Mouse (Mus musculus): ENCODE data around the gene Slco6d1. TPM values are rescaled to one million over a fixed set of nuclear protein-coding genes. Genes with fewer than 3 reads are reported as not detected.
"Not testable (repeated sequence)": the region's sequence is repeated elsewhere in the genome, so short reads cannot be mapped to it uniquely, and the experiment has no call there.

The Slco6d1 gene
- not detected in 2 replicates for polyA plus RNA-seq (2015; fragmentation: Nextera tagmentation; extraction: Ambion mirVana)

DNA sequence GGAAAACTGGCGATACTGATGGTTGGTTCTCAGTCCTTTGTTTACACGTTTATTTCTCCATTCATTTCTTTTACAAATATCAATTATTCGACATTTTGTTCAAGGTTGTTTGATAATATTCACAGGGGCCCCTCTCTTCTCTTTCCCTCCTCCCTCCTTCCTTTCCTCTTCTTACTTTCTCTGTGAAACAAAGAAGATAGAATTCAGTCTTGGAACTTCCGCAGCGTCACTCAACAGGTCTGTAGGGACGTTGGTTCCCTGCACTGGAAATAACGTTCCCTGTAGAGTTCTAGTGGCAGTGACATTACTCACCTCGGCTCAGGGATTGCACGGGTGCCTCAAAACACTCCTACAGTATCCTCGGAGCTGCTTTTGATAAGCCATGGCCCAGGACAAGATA is at the start of gene Slco6d1:
Gene Slco6d1 (plus strand): TSS at position 301 of the 400 bp plus-strand sequence.
- 87% methylated on average over 10 of the region's 10 CpGs for WGBS
- Histone ChIP-seq H3K27ac (replicated peaks) (no peak within 1 kb of the TSS), H3K9ac (no peak within 1 kb of the TSS), H3K4me3 (no peak within 1 kb of the TSS), H3K9me3 (no peaks in the 10 kb centered on the region), H3K36me3 (no peaks in the 10 kb centered on the region), H3K4me2 (no peak within 1 kb of the TSS), H3K4me1 (replicated peaks) (no peaks in the 10 kb centered on the region), H3K27me3 (no peaks in the 10 kb centered on the region)
- no peak for ATAC-seq (ENCODE audit: low FRiP score, low read depth)

DNA sequence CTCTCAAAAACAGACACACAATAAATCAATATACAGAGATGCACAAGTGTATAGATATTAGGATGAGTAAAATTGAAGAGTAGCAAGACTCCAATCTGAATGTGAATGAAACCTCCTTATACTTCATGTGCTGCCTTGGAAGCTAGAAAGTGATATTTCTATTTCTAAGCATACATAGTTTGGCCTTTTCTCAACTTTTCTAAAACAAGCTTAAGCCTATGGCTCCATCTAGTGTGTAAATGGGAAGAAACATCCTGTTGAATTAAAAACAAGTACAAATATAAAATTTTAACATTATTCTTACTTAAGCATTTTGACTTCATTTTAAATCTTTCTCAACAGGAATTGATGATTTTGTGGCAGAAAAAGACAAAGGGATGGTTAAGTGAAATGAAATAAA is 28.9 kb upstream of the Slco6d1 start:
- Histone ChIP-seq H3K27ac (replicated peaks) (no peak overlapping the region), H3K9ac (no peak overlapping the region), H3K27me3 (no peaks in the 10 kb centered on the region), H3K36me3 (no peaks in the 10 kb centered on the region), H3K4me1 (replicated peaks) (no peaks in the 10 kb centered on the region), H3K4me3 (no peak overlapping the region), H3K9me3 (no peaks in the 10 kb centered on the region), H3K4me2 (no peak overlapping the region)
- ATAC-seq (ENCODE audit: low FRiP score, low read depth) = no peak

DNA sequence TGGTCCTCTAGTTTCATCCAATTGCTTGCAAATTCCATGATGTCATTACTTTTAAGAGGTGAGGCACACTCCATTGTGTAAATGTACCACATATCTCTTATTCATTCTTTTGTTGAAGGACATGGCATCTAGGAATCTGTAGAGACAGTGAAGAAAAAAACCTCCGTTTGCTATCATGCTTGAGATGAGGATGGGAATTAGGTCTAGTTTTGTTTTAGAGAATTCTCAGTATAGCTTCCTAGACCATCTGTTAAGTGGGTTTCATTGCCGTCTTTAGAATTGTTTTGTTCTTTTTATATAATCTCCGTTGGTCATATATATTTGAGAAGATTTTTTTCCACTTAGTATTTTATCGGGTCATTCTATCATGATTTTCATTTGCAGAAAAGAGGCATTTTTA is 27.0 kb downstream of the Slco6d1 start:
- no peaks in the 10 kb centered on the region for H3K36me3 ChIP-seq
- no peaks in the 10 kb centered on the region for H3K27me3 ChIP-seq
- no peaks in the 10 kb centered on the region for H3K4me1 ChIP-seq (replicated peaks)
- H3K9me3 ChIP-seq = no peaks in the 10 kb centered on the region
- 88% methylated on average over 4 of the region's 4 CpGs for WGBS
- no peak overlapping the region for H3K4me2 ChIP-seq
- no peak overlapping the region for H3K4me3 ChIP-seq
- no peak overlapping the region for H3K27ac ChIP-seq (replicated peaks)
- H3K9ac ChIP-seq = no peak overlapping the region
- ATAC-seq (ENCODE audit: low FRiP score, low read depth) = no peak

DNA sequence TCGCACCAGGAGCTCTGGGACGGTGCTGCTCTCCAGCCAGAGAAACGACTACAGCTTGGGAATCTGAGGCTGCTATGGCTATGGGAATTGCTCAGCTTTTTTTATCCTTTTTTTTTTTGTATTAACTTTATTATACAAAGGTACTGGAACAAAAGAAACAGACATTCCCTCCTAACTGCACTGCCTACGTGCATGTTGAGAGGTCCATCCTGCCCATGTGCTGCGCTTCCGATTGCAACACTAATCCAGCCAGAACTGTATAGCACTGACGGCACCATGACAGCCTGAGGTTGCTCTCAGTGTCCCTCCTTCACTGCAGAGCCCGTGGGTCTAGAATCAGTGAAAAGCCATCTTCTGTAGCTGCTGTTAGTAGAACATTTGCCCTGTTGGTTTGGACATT is 38.3 kb downstream of the Slco6d1 start:
- ATAC-seq (ENCODE audit: low FRiP score, low read depth); H3K27me3 ChIP-seq; H3K27ac ChIP-seq (replicated peaks); H3K4me3 ChIP-seq; H3K4me2 ChIP-seq; H3K9me3 ChIP-seq; H3K9ac ChIP-seq; H3K4me1 ChIP-seq (replicated peaks); H3K36me3 ChIP-seq: not testable (repeated sequence)
- WGBS = 90% methylated on average over 8 of the region's 8 CpGs

DNA sequence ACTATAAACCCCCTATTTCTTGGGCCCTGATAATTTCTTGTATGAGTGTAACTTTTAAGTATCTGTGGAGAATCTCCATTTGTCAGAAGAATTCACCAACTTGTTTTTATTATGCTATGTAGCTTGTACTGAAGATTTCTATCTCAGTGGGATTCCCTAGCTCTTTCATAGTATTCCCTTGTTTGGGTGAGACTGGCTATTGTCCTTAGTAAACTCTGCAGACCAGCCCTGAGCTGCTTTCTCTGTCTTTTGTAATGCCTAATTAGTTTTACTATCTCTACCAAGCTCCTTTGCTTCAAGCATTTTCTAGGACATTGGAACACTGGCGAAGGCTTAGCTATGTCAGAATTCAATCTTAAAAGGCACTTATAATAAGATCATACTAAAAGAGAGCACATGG is 55.5 kb downstream of the Slco6d1 start:
- not testable (repeated sequence) for H3K36me3 ChIP-seq; H3K9ac ChIP-seq; H3K9me3 ChIP-seq; H3K27me3 ChIP-seq; H3K4me1 ChIP-seq (replicated peaks); H3K27ac ChIP-seq (replicated peaks); H3K4me3 ChIP-seq; ATAC-seq (ENCODE audit: low FRiP score, low read depth); H3K4me2 ChIP-seq
- 71% methylated on average over 1 of the region's 1 CpGs for WGBS

DNA sequence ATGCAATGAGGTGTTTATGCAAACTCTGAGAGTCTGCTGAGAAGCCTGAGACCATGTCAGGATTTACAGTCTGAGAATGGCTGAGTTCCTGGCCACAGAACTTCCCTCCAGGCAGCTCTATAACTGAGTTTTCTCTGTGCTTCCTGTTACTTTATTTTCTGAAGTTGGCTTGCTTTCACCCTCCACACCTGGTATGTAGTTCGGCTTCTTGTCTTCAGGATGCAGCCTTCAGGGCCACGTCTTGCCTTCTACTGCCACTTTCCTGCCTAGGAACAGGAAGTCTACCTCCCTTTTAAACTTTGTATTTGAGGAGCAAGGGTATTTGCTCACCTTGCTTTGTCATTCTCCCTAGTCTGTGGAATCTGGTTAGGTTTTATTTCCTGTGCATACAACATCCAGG is 58.3 kb downstream of the Slco6d1 start:
- 85% methylated on average over 2 of the region's 2 CpGs for WGBS
- no peak for ATAC-seq (ENCODE audit: low FRiP score, low read depth)
- H3K9ac ChIP-seq = no peak overlapping the region
- no peak overlapping the region for H3K4me3 ChIP-seq
- no peaks in the 10 kb centered on the region for H3K9me3 ChIP-seq
- no peak overlapping the region for H3K27ac ChIP-seq (replicated peaks)
- H3K4me1 ChIP-seq (replicated peaks) = no peaks in the 10 kb centered on the region
- no peaks in the 10 kb centered on the region for H3K36me3 ChIP-seq
- no peaks in the 10 kb centered on the region for H3K27me3 ChIP-seq
- no peak overlapping the region for H3K4me2 ChIP-seq

DNA sequence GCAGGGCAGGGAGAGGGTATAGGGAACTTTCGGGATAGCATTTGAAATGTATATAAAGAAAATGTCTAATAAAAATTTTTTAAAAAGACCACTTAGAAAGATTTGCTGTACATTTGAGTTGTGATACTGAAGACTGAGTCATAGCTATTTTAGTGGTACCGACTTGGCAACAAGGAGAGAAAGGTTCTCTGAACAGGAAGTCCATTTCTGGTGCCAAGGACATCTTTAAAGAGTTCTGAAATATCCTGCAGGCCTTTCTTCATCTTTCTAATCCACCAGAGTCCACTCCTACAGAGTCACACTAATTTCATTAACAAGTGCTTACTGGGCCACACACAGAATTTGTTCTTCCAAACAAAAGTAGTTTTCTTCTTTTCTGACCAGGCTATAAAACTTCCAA is 85.1 kb downstream of the Slco6d1 start:
- WGBS = 86% methylated on average over 2 of the region's 2 CpGs
- no peak for ATAC-seq (ENCODE audit: low FRiP score, low read depth)
- no peak overlapping the region for H3K4me2 ChIP-seq

DNA sequence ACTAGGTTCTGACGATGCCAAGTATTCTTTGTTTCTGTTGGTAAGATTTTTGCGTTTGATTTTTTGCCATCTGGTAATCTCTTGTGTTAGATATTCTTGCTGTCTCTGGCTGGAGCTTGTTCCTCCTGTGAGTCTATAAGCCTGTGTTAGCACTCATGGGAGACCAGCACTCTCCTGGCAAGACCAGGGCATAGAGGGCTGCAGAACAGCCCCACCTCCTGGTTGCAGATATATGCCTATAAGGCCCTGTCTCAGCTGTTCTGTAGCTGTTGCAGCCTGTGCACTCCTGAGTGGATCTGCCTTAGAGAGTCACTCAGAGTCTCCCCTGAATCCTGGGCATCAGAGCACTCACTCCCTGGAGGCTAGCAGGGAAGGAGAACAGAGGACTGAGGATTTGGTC is 102.1 kb downstream of the Slco6d1 start:
- no peak overlapping the region for H3K4me2 ChIP-seq
- no peak for ATAC-seq (ENCODE audit: low FRiP score, low read depth)
- H3K36me3 ChIP-seq = no peaks in the 10 kb centered on the region
- no peaks in the 10 kb centered on the region for H3K27me3 ChIP-seq
- no peak overlapping the region for H3K9ac ChIP-seq
- no peaks in the 10 kb centered on the region for H3K9me3 ChIP-seq
- 86% methylated on average over 2 of the region's 2 CpGs for WGBS
- no peak overlapping the region for H3K4me3 ChIP-seq
- H3K27ac ChIP-seq (replicated peaks) = no peak overlapping the region
- H3K4me1 ChIP-seq (replicated peaks) = no peaks in the 10 kb centered on the region

More for the DNA sequence above, 85.1 kb downstream of the Slco6d1 start:
- Histone ChIP-seq H3K9ac (no peak overlapping the region), H3K36me3 (no peaks in the 10 kb centered on the region), H3K9me3 (no peaks in the 10 kb centered on the region), H3K27me3 (no peaks in the 10 kb centered on the region), H3K4me1 (replicated peaks) (no peaks in the 10 kb centered on the region), H3K27ac (replicated peaks) (no peak overlapping the region), H3K4me3 (no peak overlapping the region)

DNA sequence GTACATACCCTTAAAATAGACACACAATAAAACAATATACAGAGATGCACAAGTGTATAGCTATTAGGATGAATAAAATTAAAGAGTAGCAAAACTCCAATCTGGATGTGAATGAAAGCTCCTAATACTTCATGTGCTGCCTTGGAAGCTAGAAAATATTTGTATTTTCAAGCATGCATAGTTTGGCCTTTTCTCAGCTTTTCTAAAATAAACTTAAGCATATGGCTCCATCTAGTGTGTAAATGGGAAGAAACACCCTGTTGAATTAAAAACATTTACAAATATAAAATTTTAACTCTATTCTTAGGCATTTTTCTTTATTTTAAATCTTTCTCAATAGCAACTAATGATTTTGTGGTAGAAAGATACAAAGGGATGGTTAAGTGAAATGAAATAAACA is 102.6 kb downstream of the Slco6d1 start:
- ATAC-seq (ENCODE audit: low FRiP score, low read depth) = no peak
- Histone ChIP-seq H3K36me3 (no peaks in the 10 kb centered on the region), H3K4me3 (no peak overlapping the region)

DNA sequence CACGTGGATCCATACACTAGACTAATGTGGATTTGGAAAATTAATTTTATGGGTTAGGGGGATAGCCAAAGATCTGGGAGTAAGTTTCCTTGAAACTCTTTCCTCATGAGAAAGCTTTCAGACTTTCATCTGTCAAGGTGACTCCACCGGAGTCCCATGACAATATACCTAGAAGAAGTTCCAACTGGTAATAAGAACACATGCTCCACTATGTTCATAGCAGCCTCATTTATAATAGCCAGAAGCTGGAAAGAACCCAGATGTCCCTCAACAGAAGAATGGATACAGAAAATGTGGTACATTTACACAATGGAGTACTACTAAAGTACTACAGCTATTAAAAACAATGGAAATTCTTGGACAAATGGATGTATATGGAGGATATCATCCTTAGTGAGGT is 107.4 kb downstream of the Slco6d1 start:
- 91% methylated on average over 2 of the region's 2 CpGs for WGBS
- H3K27ac ChIP-seq (replicated peaks); H3K4me2 ChIP-seq; H3K4me1 ChIP-seq (replicated peaks); ATAC-seq (ENCODE audit: low FRiP score, low read depth); H3K4me3 ChIP-seq; H3K27me3 ChIP-seq; H3K9ac ChIP-seq; H3K36me3 ChIP-seq; H3K9me3 ChIP-seq: not testable (repeated sequence)

More for the DNA sequence above, 102.6 kb downstream of the Slco6d1 start:
- Histone ChIP-seq H3K27me3 (no peaks in the 10 kb centered on the region), H3K9ac (no peak overlapping the region), H3K9me3 (no peaks in the 10 kb centered on the region), H3K4me2 (no peak overlapping the region), H3K4me1 (replicated peaks) (no peaks in the 10 kb centered on the region), H3K27ac (replicated peaks) (no peak overlapping the region)

DNA sequence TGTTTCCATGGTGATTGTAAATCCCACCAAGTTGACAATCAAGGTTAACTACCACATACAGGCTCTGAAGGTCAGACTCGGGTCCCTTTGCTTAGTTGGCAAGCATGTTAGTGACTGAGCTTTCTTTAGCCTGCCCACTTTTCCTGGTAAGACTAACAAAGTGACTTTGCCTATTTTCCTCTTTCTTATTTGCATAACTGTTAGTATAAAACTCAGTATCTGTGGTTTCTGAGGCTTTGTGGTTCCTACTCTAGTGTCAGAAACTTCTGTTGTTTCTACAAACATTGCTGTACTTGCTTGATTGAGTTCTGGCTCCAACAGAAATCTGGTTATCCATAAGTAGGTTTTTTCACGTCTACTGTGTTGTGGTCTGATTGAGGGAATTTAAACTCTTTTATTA is 124.4 kb downstream of the Slco6d1 start:
- Histone ChIP-seq H3K4me1 (replicated peaks) (no peaks in the 10 kb centered on the region), H3K4me2 (no peak overlapping the region), H3K36me3 (no peaks in the 10 kb centered on the region), H3K27me3 (no peaks in the 10 kb centered on the region), H3K9me3 (no peaks in the 10 kb centered on the region), H3K27ac (replicated peaks) (no peak overlapping the region), H3K9ac (no peak overlapping the region), H3K4me3 (no peak overlapping the region)
- 79% methylated on average over 2 of the region's 2 CpGs for WGBS
- ATAC-seq (ENCODE audit: low FRiP score, low read depth) = no peak

DNA sequence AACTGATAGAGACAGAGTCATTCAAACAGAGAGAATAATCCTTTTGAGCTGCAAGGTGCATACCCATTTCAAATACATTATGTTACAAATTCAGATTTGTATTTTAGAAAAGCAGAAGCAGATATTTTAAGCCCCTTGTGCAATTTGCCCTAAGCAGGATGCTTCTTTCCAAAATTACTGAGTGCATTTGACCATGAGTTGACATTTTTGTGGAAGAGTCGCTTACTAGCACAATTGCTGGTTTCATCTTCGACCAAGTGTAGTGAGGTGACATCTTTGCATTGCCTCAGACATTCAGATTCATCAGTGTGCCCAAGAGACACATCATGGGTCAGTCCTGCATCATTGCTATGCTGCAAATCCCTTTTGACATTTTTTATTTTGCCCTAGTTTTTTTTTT is 133.5 kb downstream of the Slco6d1 start:
- ATAC-seq (ENCODE audit: low FRiP score, low read depth) = no peak
- 88% methylated on average over 2 of the region's 2 CpGs for WGBS

DNA sequence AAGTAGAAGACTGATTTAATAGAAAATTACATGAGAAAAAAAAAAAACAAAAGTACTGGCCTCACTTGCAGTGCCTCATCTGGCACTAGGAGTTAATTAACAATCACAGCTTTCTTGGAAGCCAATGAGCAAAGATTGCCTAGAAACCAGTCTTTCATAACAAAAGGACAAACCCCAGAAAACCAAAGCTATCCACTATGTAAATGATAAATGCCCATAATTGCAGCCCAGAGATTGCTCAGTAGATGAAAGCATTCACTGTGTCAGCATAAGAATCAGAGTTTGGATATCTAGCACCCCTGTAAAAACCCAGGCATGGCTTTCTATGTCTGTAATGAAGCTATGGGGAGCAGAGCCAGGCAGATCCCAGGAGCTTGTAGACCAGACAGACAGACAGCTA is 144.8 kb downstream of the Slco6d1 start:
- no peak overlapping the region for H3K4me2 ChIP-seq
- no peak overlapping the region for H3K9ac ChIP-seq
- ATAC-seq (ENCODE audit: low FRiP score, low read depth) = no peak

More for the DNA sequence above, 133.5 kb downstream of the Slco6d1 start:
- Histone ChIP-seq H3K9ac (no peak overlapping the region), H3K36me3 (no peaks in the 10 kb centered on the region), H3K27ac (replicated peaks) (no peak overlapping the region), H3K27me3 (no peaks in the 10 kb centered on the region), H3K4me1 (replicated peaks) (no peaks in the 10 kb centered on the region), H3K9me3 (no peaks in the 10 kb centered on the region), H3K4me3 (no peak overlapping the region), H3K4me2 (no peak overlapping the region)

More for the DNA sequence above, 144.8 kb downstream of the Slco6d1 start:
- no peaks in the 10 kb centered on the region for H3K9me3 ChIP-seq
- H3K27ac ChIP-seq (replicated peaks) = no peak overlapping the region
- no peaks in the 10 kb centered on the region for H3K27me3 ChIP-seq
- no peak overlapping the region for H3K4me3 ChIP-seq
- no peaks in the 10 kb centered on the region for H3K36me3 ChIP-seq
- H3K4me1 ChIP-seq (replicated peaks) = no peaks in the 10 kb centered on the region
